16 mouse cellular contexts compared by ENCODE assay signal in genomic region chr14:114504976-114505375, GRCm38 (mm10).
"Had no signal": no experiment of that assay in that cellular context is flagged by ENCODE, and none has a peak within 500 bp of the region (broad histone marks: within the 10 kb centered on the region; RNA-seq: fewer than 3 reads in every experiment).

No protein-coding gene starts in this region.

- H3K27ac ChIP-seq: neural tube, embryonic 13.5 days; neural tube, embryonic 15.5 days; stomach, embryonic 15.5 days; stomach, postnatal 0 days had no signal

- DNase-seq: retina, postnatal 1 day; right cerebral cortex, adult 18-20 months; right cerebral cortex, postnatal 14 days; right cerebral cortex, postnatal 25 days; right cerebral cortex, postnatal 4 days; spleen, adult 18-20 months; thymus, adult 18-20 months; thymus, adult 2 months; thymus, postnatal 14 days; thymus, postnatal 25 days; thymus, postnatal 36 days; thymus, postnatal 4 days had no signal

- H3K4me3 ChIP-seq: neural tube, embryonic 13.5 days; neural tube, embryonic 15.5 days; stomach, embryonic 15.5 days had no signal
